Mouse (Mus musculus): ENCODE results near the gene Tifab. TPM values are rescaled to one million over a fixed set of nuclear protein-coding genes. Genes with fewer than 3 reads are reported as not detected.
A peak's percentile ranks its signal among the peaks of the same experiment; 100 is the strongest.

Tifab gene
- polyA plus RNA-seq, 1 experiment from 2014 or later, result 1.3 TPM

GRCm38 (mm10) chr13:56135231-56136052 lies 43.2 kb downstream of the Tifab start:
- 1% methylated on average over 80 of the region's 89 CpGs for WGBS
- Histone ChIP-seq H3K4me2 (replicated peaks) (peak overlapping the region; percentile 74), H3K27ac (peak overlapping the region; percentile 89), H3K4me1 (peaks cover 31% of the 10 kb centered on the region), H3K27me3 (no peaks in the 10 kb centered on the region), H3K9ac (peak overlapping the region; percentile 99), H3K4me3 (peak overlapping the region; percentile 99), H3K9me3 (no peaks in the 10 kb centered on the region), H3K36me3 (peaks cover 8% of the 10 kb centered on the region; the same call in 1 of the 2 replicates)
- peak; percentile 58 for ATAC-seq (ENCODE audit: insufficient number of reproducible peaks, insufficient read depth, low FRiP score, low TSS enrichment)

- H3K9me3 ChIP-seq, result no peaks in the 10 kb centered on the region
- H3K4me1 ChIP-seq, result peaks cover 31% of the 10 kb centered on the region
- under 1% methylated on average over 49 of the region's 50 CpGs for WGBS
- peak overlapping the region; percentile 99 for H3K9ac ChIP-seq
- no peaks in the 10 kb centered on the region for H3K27me3 ChIP-seq
- H3K4me2 ChIP-seq (replicated peaks), result peak overlapping the region; percentile 74
- peak overlapping the region; percentile 99 for H3K4me3 ChIP-seq
- peaks cover 13% of the 10 kb centered on the region for H3K36me3 ChIP-seq
- peak overlapping the region; percentile 89 for H3K27ac ChIP-seq
- peak; percentile 38; the same call in 1 of the 2 replicates for ATAC-seq (ENCODE audit: insufficient number of reproducible peaks, insufficient read depth, low FRiP score, low TSS enrichment)
Observed at GRCm38 (mm10) chr13:56134631-56135181, 44.0 kb downstream of the Tifab start.

GRCm38 (mm10) chr13:56134031-56134430 lies 44.7 kb downstream of the Tifab start:
- 0 out of 2 replicates have a peak overlapping the region, but pooled peaks have one; percentile 89 for H3K27ac ChIP-seq
- H3K36me3 ChIP-seq, result peaks cover 16% of the 10 kb centered on the region
- peak overlapping the region; percentile 74 for H3K4me2 ChIP-seq (replicated peaks)
- 50% methylated on average over 5 of the region's 5 CpGs for whole genome bisulfite sequencing
- ATAC-seq (ENCODE audit: insufficient number of reproducible peaks, insufficient read depth, low FRiP score, low TSS enrichment), result no peak
- peak overlapping the region; percentile 99 for H3K4me3 ChIP-seq
- H3K9me3 ChIP-seq, result no peaks in the 10 kb centered on the region
- peaks cover 31% of the 10 kb centered on the region for H3K4me1 ChIP-seq
- H3K27me3 ChIP-seq, result no peaks in the 10 kb centered on the region
- H3K9ac ChIP-seq, result peak overlapping the region; percentile 99

- Histone ChIP-seq H3K4me1 (peaks cover 31% of the 10 kb centered on the region), H3K4me3 (0 out of 2 replicates have a peak overlapping the region, but pooled peaks have one; percentile 99), H3K9ac (no peak overlapping the region), H3K27ac (no peak overlapping the region), H3K4me2 (replicated peaks) (peak overlapping the region; percentile 74; the same call in 1 of the 2 replicates), H3K36me3 (peaks cover 22% of the 10 kb centered on the region), H3K9me3 (no peaks in the 10 kb centered on the region), H3K27me3 (no peaks in the 10 kb centered on the region)
- no peak for ATAC-seq (ENCODE audit: insufficient number of reproducible peaks, insufficient read depth, low FRiP score, low TSS enrichment)
- 85% methylated on average over 7 of the region's 7 CpGs for WGBS
Observed at GRCm38 (mm10) chr13:56132941-56133340, 45.7 kb downstream of the Tifab start.

GRCm38 (mm10) chr13:56132326-56132936 lies 46.3 kb downstream of the Tifab start:
- ATAC-seq (ENCODE audit: insufficient number of reproducible peaks, insufficient read depth, low FRiP score, low TSS enrichment), result no peak
- H3K4me1 ChIP-seq, result peaks cover 31% of the 10 kb centered on the region
- H3K4me2 ChIP-seq (replicated peaks), result no peak overlapping the region
- H3K4me3 ChIP-seq, result no peak overlapping the region
- 83% methylated on average over 11 of the region's 11 CpGs for WGBS
- no peaks in the 10 kb centered on the region for H3K9me3 ChIP-seq
- no peak overlapping the region for H3K27ac ChIP-seq
- H3K27me3 ChIP-seq, result no peaks in the 10 kb centered on the region
- H3K9ac ChIP-seq, result no peak overlapping the region
- peaks cover 27% of the 10 kb centered on the region for H3K36me3 ChIP-seq

- Histone ChIP-seq H3K4me3 (no peak overlapping the region), H3K9ac (no peak overlapping the region), H3K27ac (no peak overlapping the region), H3K36me3 (peaks cover 46% of the 10 kb centered on the region), H3K4me2 (replicated peaks) (no peak overlapping the region), H3K4me1 (peaks cover 26% of the 10 kb centered on the region), H3K27me3 (no peaks in the 10 kb centered on the region), H3K9me3 (no peaks in the 10 kb centered on the region)
- no peak for ATAC-seq (ENCODE audit: insufficient number of reproducible peaks, insufficient read depth, low FRiP score, low TSS enrichment)
- WGBS, result 86% methylated on average over 8 of the region's 8 CpGs
Observed at GRCm38 (mm10) chr13:56130544-56130943, 48.1 kb downstream of the Tifab start.

- H3K27me3 ChIP-seq, result no peaks in the 10 kb centered on the region
- H3K4me3 ChIP-seq, result no peak overlapping the region
- peaks cover 26% of the 10 kb centered on the region for H3K4me1 ChIP-seq
- no peak overlapping the region for H3K27ac ChIP-seq
- H3K9me3 ChIP-seq, result no peaks in the 10 kb centered on the region
- H3K4me2 ChIP-seq (replicated peaks), result no peak overlapping the region
- WGBS, result 91% methylated on average over 3 of the region's 3 CpGs
- ATAC-seq (ENCODE audit: insufficient number of reproducible peaks, insufficient read depth, low FRiP score, low TSS enrichment), result no peak
- H3K9ac ChIP-seq, result no peak overlapping the region
- peaks cover 56% of the 10 kb centered on the region for H3K36me3 ChIP-seq
Observed at GRCm38 (mm10) chr13:56129578-56129977, 49.1 kb downstream of the Tifab start.

GRCm38 (mm10) chr13:56129014-56129413 lies 49.7 kb downstream of the Tifab start:
- peaks cover 61% of the 10 kb centered on the region for H3K36me3 ChIP-seq
- H3K4me1 ChIP-seq, result peaks cover 23% of the 10 kb centered on the region
- no peak overlapping the region for H3K9ac ChIP-seq
- H3K4me3 ChIP-seq, result no peak overlapping the region
- 81% methylated on average over 4 of the region's 4 CpGs for WGBS
- no peak overlapping the region for H3K4me2 ChIP-seq (replicated peaks)
- no peaks in the 10 kb centered on the region for H3K9me3 ChIP-seq
- no peaks in the 10 kb centered on the region for H3K27me3 ChIP-seq
- H3K27ac ChIP-seq, result no peak overlapping the region
- ATAC-seq (ENCODE audit: insufficient number of reproducible peaks, insufficient read depth, low FRiP score, low TSS enrichment), result no peak

- H3K4me1 ChIP-seq, result no peaks in the 10 kb centered on the region
- no peak overlapping the region for H3K4me3 ChIP-seq
- no peaks in the 10 kb centered on the region for H3K27me3 ChIP-seq
- H3K4me2 ChIP-seq (replicated peaks), result no peak overlapping the region
- 89% methylated on average over 10 of the region's 10 CpGs for WGBS
- no peak overlapping the region for H3K9ac ChIP-seq
- H3K36me3 ChIP-seq, result peaks cover 82% of the 10 kb centered on the region
- ATAC-seq (ENCODE audit: insufficient number of reproducible peaks, insufficient read depth, low FRiP score, low TSS enrichment), result no peak
- H3K27ac ChIP-seq, result no peak overlapping the region
- no peaks in the 10 kb centered on the region for H3K9me3 ChIP-seq
Observed at GRCm38 (mm10) chr13:56125632-56126031, 53.1 kb downstream of the Tifab start.

Data from embryonic facial prominence, embryonic 12.5 days (tissue).